Mouse (Mus musculus) telencephalon, adult 2 months (tissue): ENCODE data around the gene Nebl.

ENCODE experiments used
- DNase-seq: peaks from one replicate; pipeline ENCODE4 v3.0.0-alpha.2; 2011; ENCODE audit warnings: low read depth, low spot score

The Nebl gene

GRCm38 (mm10) chr2:17730957-17731830, at the start of gene Nebl:
Gene Nebl (minus strand): TSS chr2:17731464.
- no peak for DNase-seq

- peak; percentile 68 for DNase-seq
Observed at GRCm38 (mm10) chr2:17770246-17770825, 39.1 kb upstream of the Nebl start.

- DNase-seq = no peak
Observed at GRCm38 (mm10) chr2:17769242-17769755, 38.0 kb upstream of the Nebl start.

- DNase-seq = no peak
Observed at GRCm38 (mm10) chr2:17756271-17756670, 25.0 kb upstream of the Nebl start.

- no peak for DNase-seq
Observed at GRCm38 (mm10) chr2:17742051-17742763, 10.9 kb upstream of the Nebl start.

GRCm38 (mm10) chr2:17741555-17741954, 10.3 kb upstream of the Nebl start:
- no peak for DNase-seq

GRCm38 (mm10) chr2:17740454-17740853, 9.2 kb upstream of the Nebl start:
- no peak for DNase-seq

- DNase-seq = no peak
Observed at GRCm38 (mm10) chr2:17732210-17732609, 946 bp upstream of the Nebl start.

- no peak for DNase-seq
Observed at GRCm38 (mm10) chr2:17731831-17732200, 552 bp upstream of the Nebl start.

- no peak for DNase-seq
Observed at GRCm38 (mm10) chr2:17730648-17730956, 662 bp downstream of the Nebl start.

GRCm38 (mm10) chr2:17729770-17730647, 1.3 kb downstream of the Nebl start:
- no peak for DNase-seq

GRCm38 (mm10) chr2:17724405-17724804, 6.9 kb downstream of the Nebl start:
- DNase-seq = no peak

- DNase-seq = no peak
Observed at GRCm38 (mm10) chr2:17723268-17724019, 7.8 kb downstream of the Nebl start.

GRCm38 (mm10) chr2:17721177-17721715, 10.0 kb downstream of the Nebl start:
- DNase-seq = no peak

GRCm38 (mm10) chr2:17718281-17718680, 13.0 kb downstream of the Nebl start:
- no peak for DNase-seq

GRCm38 (mm10) chr2:17717200-17717599, 14.1 kb downstream of the Nebl start:
- DNase-seq = no peak

GRCm38 (mm10) chr2:17715149-17715767, 16.0 kb downstream of the Nebl start:
- DNase-seq = no peak

GRCm38 (mm10) chr2:17714661-17715060, 16.6 kb downstream of the Nebl start:
- no peak for DNase-seq

- DNase-seq = no peak
Observed at GRCm38 (mm10) chr2:17714124-17714523, 17.1 kb downstream of the Nebl start.

GRCm38 (mm10) chr2:17711216-17711615, 20.0 kb downstream of the Nebl start:
- DNase-seq = no peak
